Mouse (Mus musculus): ENCODE results near the gene Slx4. TPM values are rescaled to one million over a fixed set of nuclear protein-coding genes. Genes with fewer than 3 reads are reported as not detected.

Gene Slx4
- total and polyA plus RNA-seq, 3 experiments: 13.4 to 47.4 (median 30.4) TPM

- Histone ChIP-seq H3K4me3 (replicated peaks in 1 of 3; ENCODE audit: low read depth in 2 of 3, low read length in 2 of 3, poor library complexity in 1 of 3) (no peak overlapping the region), H3K27me3 (replicated peaks) (no peaks in the 10 kb centered on the region), H3K9me3 (replicated peaks; ENCODE audit: low read length) (no peaks in the 10 kb centered on the region), H3K9ac (ENCODE audit: insufficient read depth, low read depth) (no peak overlapping the region), H3K4me2 (ENCODE audit: insufficient read depth, low read depth, poor library complexity, severe bottlenecking) (no peak overlapping the region), H3K4me1 (ENCODE audit: control insufficient read depth in 1 of 2, insufficient read depth in 2 of 2) (peaks cover 0 to 12% of the 10 kb centered on the region in 2 experiments; a peak in 2 of 4 replicates), H3K27ac (ENCODE audit: insufficient read depth, low read depth) (no peak overlapping the region), H3K36me3 (replicated peaks in 1 of 2; ENCODE audit: control insufficient read depth in 1 of 2, insufficient read depth in 1 of 2, low read length in 1 of 2) (peaks cover 92 to 95% of the 10 kb centered on the region in 2 experiments), H3K79me2 (replicated peaks; ENCODE audit: control insufficient read depth, extremely low read depth, insufficient read depth, poor library complexity, severe bottlenecking) (no peaks in the 10 kb centered on the region)
- DNase-seq (ENCODE audit: extremely low read depth): no peak
- in situ Hi-C loops (cut with MboI; ENCODE audit: low pct_ligation_motif_present, low pct_unique_long_range_greater_than_20kb, low sequenced_read_pairs): no loop called here
- TF ChIP-seq E2F4 (IDR thresholded peaks at IDR 0.05; ENCODE audit: insufficient replicate concordance, low read depth, low read length): no peak
- no peak for TF ChIP-seq HCFC1 (IDR thresholded peaks at IDR 0.05; ENCODE audit: low read depth, low read length)
- TF ChIP-seq ELF1 (IDR thresholded peaks at IDR 0.05; ENCODE audit: low read depth, low read length): no peak
- TF ChIP-seq MYC (IDR thresholded peaks at IDR 0.05; ENCODE audit: low read depth, low read length): no peak
- no peak for TF ChIP-seq ZC3H11A (IDR thresholded peaks at IDR 0.05; ENCODE audit: low read depth, low read length)
- TF ChIP-seq USF2 (conservative IDR thresholded peaks at IDR 0.05; ENCODE audit: low read depth, low read length): no peak
- TF ChIP-seq TBP (conservative IDR thresholded peaks at IDR 0.05; ENCODE audit: low read depth, low read length): no peak
- no peak for TF ChIP-seq CTCF (conservative IDR thresholded peaks at IDR 0.05 in 1 of 2, IDR thresholded peaks at IDR 0.05 in 1 of 2; ENCODE audit: low read depth in 2 of 2, low read length in 2 of 2)
- TF ChIP-seq RCOR1 (conservative IDR thresholded peaks at IDR 0.05; ENCODE audit: low read depth, low read length): no peak
- dilution Hi-C loops (cut with MboI; ENCODE audit: extremely low pct_ligation_motif_present, extremely low pct_unique_long_range_greater_than_20kb, low sequenced_read_pairs): no loop called here
Measured at GRCm38 (mm10) chr16:3988410-3988809, 15.2 kb downstream of the Slx4 start.

- in situ Hi-C loops (cut with MboI; ENCODE audit: low pct_ligation_motif_present, low pct_unique_long_range_greater_than_20kb, low sequenced_read_pairs): no loop called here
- dilution Hi-C loops (cut with MboI; ENCODE audit: extremely low pct_ligation_motif_present, extremely low pct_unique_long_range_greater_than_20kb, low sequenced_read_pairs): no loop called here
- Histone ChIP-seq H3K79me2 (replicated peaks; ENCODE audit: control insufficient read depth, extremely low read depth, insufficient read depth, poor library complexity, severe bottlenecking) (no peaks in the 10 kb centered on the region), H3K9ac (ENCODE audit: insufficient read depth, low read depth) (no peak overlapping the region), H3K9me3 (replicated peaks; ENCODE audit: low read length) (no peaks in the 10 kb centered on the region), H3K27ac (ENCODE audit: insufficient read depth, low read depth) (no peak overlapping the region), H3K4me2 (ENCODE audit: insufficient read depth, low read depth, poor library complexity, severe bottlenecking) (no peak overlapping the region), H3K4me3 (replicated peaks in 1 of 3; ENCODE audit: low read depth in 2 of 3, low read length in 2 of 3, poor library complexity in 1 of 3) (no peak overlapping the region), H3K27me3 (replicated peaks) (no peaks in the 10 kb centered on the region), H3K36me3 (replicated peaks in 1 of 2; ENCODE audit: control insufficient read depth in 1 of 2, insufficient read depth in 1 of 2, low read length in 1 of 2) (peaks cover 89 to 100% of the 10 kb centered on the region in 2 experiments), H3K4me1 (ENCODE audit: control insufficient read depth in 1 of 2, insufficient read depth in 2 of 2) (peaks cover 3 to 28% of the 10 kb centered on the region in 2 experiments; a peak in 3 of 4 replicates)
- peak; percentile 78 for DNase-seq (ENCODE audit: extremely low read depth)
- TF ChIP-seq MYC (IDR thresholded peaks at IDR 0.05; ENCODE audit: low read depth, low read length) (peak; percentile 59; the same call in 1 of the 2 replicates), MAX (IDR thresholded peaks at IDR 0.05; ENCODE audit: low read length) (peak; percentile 59; the same call in 1 of the 2 replicates), MXI1 (IDR thresholded peaks at IDR 0.05; ENCODE audit: low read depth, low read length) (no peak), EP300 (IDR thresholded peaks at IDR 0.05; ENCODE audit: low read length) (peak; percentile 33; the same call in 1 of the 2 replicates), SIN3A (IDR thresholded peaks at IDR 0.05; ENCODE audit: low read length) (no peak), ZC3H11A (IDR thresholded peaks at IDR 0.05; ENCODE audit: low read depth, low read length) (no peak), GABPA (IDR thresholded peaks at IDR 0.05; ENCODE audit: insufficient replicate concordance, low read depth, low read length) (no peak), ZKSCAN1 (IDR thresholded peaks at IDR 0.05; ENCODE audit: borderline replicate concordance, low read depth, low read length) (no peak), NRF1 (IDR thresholded peaks at IDR 0.05; ENCODE audit: low read depth, low read length) (no peak), IRF4 (IDR thresholded peaks at IDR 0.05; ENCODE audit: low read depth, low read length) (no peak)
Measured at GRCm38 (mm10) chr16:3983146-3983700, 20.3 kb downstream of the Slx4 start.

All from CH12.LX (cell line).